Mouse (Mus musculus) adrenal gland, adult (tissue): Measurements from ENCODE around the gene Smim20.
A peak's percentile ranks its signal among the peaks of the same experiment; 100 is the strongest.

ENCODE experiments used
- DNase-seq, 2 experiments: peaks; one replicate each; pipeline ENCODE4 v3.0.0; 2022 to 2023; ENCODE audit warnings: low spot score in 1 of 2; ENCODE audit not compliant: inconsistent age in 2 of 2

Smim20 gene

GRCm38 (mm10) chr5:53265740-53266139 lies 1.1 kb upstream of the Smim20 start:
- no peak for DNase-seq

GRCm38 (mm10) chr5:53266181-53266580 lies 702 bp upstream of the Smim20 start:
- DNase-seq: no peak

DNA sequence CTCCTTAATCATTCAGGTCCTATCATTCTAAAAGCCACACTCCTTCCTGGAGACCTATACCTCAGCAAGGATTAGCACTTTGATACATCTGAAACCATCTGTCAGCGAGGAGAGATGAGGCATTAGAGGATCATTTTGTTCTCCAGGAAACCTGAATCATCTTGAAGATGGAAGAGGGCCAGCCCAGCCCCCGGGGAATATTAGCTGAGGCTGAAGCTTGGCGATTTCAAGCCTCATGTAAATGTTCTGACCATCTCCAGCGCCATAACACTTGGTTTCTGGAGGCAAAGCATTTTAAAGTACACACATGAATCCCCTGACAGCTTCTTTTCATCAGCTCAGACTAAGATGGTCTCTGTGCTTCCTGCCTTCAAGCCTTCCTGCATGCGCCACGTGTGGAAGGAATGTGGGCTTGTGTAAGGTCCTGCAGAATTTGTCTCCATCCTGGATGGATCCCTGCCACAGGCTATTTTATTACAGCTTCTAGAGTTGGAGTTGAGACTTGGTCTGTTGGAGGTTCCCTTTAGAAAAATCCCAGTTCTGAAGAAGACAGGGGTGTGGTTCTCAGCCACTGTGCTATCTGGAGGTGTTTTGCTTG lies 1.3 kb downstream of the Smim20 start:
- no peak for DNase-seq

DNA sequence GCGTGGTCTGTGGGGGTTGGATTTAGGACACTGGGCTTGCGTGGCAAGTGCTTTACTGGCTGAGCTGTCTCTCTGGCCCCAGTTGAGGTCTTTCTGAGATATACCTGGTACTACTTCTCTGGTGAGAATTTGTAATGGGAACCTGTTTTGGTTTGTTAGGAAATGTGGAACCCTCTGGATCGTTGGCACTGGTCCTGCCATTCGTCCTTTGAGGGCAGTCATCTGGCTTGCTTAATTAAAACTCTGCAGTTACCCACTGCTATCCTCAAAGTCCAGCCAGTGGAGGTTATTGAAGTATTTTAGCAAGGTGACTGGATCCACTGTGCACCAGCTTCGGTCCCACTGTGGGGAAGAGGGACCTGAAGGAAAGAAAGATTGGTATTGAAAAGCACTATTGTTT lies 2.9 kb downstream of the Smim20 start:
- no peak for DNase-seq

DNA sequence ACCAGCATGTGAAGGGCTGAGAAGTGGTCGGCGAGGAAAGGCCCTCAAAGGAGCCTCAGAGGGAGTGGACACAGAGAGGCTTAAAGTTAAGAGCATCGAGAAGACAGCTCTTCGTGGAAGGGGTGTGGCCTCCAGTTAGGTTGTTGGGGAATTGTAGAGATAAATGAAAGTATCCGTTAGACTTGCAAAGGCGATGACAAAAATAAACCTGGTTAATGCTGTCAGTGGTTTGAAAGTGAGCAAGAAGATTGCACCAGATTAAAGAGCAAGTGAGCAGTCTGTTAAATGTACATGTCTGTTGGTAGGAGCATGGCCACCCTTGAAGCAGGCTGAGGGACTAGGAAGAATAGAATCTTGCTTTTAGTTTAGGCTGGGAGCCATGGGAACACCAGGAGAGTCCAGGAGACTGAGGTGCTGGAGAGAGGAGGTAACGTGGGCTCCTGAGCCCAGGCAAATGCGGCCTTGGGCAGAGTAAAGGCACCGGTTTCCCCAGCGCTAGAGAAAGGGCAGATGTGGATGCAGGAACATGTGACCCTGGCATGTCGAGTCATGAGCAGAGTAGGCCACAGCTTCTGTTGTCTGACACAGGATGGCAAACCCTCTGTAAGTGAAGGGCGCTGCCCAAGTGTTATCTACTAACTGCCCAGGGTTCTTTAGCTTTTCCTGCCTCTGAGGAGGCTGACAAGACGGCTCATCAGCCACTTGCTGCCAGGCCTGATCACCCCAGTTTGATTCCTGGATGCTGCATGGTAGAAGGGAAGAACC lies 4.2 kb downstream of the Smim20 start:
- no peak for DNase-seq

DNA sequence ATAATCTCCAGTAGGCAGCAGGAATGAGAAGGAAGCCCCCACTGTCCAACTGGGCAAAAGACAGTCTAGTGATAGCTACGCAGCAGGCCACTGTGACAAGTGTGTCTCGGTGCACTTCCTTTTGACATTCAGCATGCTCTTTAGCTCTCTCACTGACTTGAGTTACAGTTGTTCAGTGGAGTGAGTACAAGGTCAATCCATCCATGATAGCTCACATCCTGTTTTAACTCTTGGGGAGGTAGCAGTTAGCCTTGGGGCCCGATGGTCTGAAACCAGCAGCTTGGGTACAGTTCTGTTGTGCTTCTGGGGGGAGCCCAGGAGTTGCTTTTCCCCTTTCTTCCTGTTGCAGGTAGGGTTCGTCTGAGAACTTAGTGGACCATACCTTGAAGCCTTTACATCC lies 5.7 kb downstream of the Smim20 start:
- DNase-seq: peak in 1 of 2 experiments; percentile 64

DNA sequence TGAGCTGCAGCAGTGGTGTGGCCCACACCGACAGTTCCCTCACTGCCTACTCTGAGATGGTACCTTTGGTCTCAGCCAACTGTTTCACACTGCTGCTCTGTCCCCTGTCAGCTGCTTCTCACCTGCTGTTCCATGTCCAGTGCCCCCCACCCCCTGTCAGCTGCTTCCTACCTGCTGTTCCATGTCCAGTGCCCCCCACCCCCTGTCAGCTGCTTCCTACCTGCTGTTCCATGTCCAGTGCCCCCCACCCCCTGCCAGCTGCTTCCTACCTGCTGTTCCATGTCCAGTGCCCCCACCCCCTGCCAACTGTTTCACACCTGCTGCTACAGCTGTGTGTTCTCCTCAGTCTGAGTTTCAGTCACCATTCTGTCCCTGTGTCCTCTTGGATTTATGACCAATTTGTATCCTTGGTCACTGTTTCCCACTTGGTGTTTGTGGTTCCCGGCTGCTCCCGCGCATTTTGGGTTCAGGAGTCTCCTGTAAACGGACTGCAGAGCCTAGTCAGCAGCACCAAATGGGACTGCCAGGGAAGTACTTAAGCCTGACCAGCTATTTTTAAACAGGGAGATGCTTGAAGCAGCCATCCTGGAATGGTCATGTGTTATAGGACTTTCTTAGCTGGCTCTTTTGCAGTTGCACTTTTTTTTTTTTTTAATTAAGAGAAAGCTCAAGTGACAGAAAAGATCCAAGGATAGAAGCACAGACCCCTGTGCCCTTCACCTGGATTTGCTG lies 7.0 kb downstream of the Smim20 start:
- no peak for DNase-seq

GRCm38 (mm10) chr5:53274811-53275355 lies 8.0 kb downstream of the Smim20 start:
- DNase-seq: peak in 1 of 2 experiments; percentile 70

- DNase-seq: no peak
These were observed 8.5 kb downstream of the Smim20 start for GRCm38 (mm10) chr5:53275376-53275775.

- no peak for DNase-seq
These were observed 9.7 kb downstream of the Smim20 start for GRCm38 (mm10) chr5:53276470-53277022.

GRCm38 (mm10) chr5:53277716-53278263 lies 10.9 kb downstream of the Smim20 start:
- no peak for DNase-seq

DNA sequence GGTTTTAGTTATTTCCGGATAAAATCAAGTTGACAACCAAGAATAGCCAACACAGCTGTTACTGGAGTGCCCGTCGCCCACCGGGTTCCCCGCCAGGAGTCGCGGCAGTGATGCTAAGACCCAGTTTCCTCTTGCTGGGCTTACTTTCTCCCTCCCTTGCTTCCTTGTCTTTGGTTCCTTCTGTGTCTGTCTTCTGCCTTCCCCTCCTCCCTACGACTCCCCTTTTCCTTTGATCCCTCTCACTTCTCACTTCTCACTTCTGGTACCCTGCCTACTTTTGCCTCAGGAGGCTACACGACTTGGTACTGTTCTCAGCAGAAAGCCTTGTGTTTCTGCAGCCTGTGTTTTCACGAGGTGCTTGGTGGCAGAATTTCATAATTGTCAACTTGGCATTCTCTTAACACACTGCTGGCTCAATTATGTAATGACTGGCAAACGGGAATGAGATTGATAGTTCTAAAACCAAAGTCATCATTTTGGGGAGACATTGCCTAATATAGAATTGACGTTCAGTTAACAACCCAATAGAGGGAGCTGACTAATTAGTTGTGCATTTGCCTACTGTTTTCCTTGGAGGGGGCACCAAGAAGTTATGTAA lies 12.4 kb downstream of the Smim20 start:
- peak in 1 of 2 experiments; percentile 60 for DNase-seq

DNA sequence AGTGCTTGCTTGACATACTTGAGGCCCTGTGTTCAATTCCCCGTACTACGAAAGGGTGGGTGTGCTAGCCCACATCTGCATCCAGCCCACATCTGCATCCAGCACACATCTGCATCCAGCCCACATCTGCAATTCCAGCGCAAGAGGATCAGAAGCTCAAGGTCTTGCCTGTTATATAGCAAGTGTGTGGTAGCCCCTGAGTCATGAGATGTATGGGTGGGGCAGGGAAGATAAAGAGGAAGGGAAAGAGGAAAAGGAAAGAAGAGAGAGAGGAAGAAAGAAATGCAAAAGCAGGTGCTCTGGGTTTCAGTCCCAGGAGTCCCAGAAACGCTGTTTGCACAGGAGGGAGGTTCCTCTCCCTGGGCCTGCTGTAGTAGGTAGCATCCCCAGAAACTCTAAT lies 15.6 kb downstream of the Smim20 start:
- no peak for DNase-seq

- no peak for DNase-seq
These were observed 19.5 kb downstream of the Smim20 start for GRCm38 (mm10) chr5:53286406-53286805.

GRCm38 (mm10) chr5:53289438-53289837 lies 22.6 kb downstream of the Smim20 start:
- DNase-seq: no peak

GRCm38 (mm10) chr5:53294627-53295026 lies 27.7 kb downstream of the Smim20 start:
- no peak for DNase-seq

DNA sequence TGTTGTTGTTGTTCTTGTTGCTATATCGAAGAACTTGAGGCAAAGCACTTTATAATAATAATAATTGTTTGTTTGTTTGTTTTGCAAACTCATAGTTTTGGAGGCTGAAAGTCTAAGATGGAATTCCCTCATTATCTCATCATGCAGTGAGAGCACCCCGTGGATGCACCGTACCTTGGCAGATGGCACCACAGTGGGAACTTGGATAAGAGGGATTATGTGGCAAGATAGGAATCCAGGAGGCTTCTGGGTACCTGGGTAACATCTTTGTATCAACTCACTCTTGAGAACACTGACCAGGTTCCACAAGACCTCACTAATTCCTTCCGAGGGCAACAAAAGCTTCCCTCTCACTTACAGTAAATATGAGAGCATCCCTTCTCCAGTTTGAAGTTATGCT lies 30.1 kb downstream of the Smim20 start:
- DNase-seq: no peak

DNA sequence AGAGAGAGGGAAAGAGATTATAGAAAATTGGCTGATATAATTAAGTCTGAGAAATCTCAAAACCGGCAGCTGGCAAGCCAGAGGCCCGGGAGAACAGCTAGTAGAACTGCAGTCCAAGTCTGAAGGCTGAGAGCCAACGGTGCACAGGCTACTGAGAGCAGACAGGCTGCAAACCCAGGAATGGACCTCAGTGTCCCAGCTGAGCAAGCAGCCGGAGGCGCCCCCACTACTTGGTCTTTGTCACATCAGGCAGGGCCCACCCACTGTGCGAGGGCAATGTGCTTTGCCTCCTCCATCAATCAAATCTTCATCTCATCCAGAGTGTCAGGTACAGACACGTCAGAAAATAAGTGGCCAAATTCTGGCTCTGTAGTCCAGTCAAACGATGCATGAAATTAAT lies 34.6 kb downstream of the Smim20 start:
- DNase-seq: no peak

DNA sequence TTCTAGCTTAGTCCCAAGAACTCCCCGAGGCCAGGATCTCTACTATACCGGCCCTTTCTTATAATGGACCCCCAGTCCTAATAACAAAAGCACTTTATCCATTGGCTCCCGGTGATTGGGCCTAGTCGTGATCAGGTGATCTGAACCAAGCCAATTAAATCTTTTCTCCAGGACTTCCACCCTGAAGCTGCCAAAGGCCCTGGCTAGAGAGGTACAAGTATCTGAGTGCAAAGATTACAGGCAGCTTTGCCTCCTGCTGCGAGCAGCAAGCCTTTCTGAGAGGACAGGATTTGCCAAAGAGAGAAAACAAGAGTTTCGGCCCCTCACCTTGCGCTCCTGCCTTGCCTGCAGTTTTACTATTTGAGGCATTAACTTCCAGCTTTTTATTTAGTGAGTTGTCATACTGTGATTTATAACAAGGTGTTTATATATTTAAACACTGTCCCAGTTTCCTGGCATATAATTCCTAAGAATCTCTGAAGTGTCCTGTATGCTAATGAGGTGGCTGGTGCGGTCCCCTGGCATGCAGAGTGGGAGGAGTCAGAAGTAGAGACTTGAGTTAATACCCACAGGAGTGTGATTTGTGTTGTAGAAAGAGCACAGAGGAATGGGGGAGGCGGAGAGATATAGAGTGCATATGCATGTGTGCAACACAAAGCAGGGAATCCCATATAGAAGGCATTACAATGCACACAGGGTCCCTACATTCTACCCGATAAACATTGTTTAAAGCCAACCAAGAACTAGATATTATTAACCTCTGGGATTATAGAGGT lies 36.2 kb downstream of the Smim20 start:
- no peak for DNase-seq

DNA sequence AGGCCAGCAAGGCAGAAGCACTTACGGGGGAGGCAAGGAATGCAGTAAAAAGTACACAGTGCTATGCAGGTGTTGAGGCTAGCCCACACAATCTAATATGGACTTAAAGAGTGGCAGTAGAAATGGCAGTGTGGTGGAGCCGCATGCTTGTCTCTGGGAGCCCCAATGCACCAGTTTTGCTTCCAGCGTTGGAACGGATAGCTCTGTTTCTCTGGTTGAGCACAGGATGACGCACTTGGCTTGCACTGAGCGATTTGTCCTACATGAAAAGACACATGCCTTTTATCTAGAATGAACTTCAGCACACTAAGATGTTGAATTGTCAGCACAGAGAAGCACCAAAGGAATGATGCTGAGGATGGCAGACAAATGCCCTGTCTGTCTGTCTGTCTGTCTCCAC lies 37.1 kb downstream of the Smim20 start:
- DNase-seq: no peak
